Mouse (Mus musculus) layer of hippocampus, adult 11-12 months (tissue): ENCODE measurements around the gene Bmper.

Experiments
- DNase-seq: peaks from one replicate; pipeline ENCODE4 v3.0.0; 2022; ENCODE audit warnings: low spot score

Bmper gene

DNA sequence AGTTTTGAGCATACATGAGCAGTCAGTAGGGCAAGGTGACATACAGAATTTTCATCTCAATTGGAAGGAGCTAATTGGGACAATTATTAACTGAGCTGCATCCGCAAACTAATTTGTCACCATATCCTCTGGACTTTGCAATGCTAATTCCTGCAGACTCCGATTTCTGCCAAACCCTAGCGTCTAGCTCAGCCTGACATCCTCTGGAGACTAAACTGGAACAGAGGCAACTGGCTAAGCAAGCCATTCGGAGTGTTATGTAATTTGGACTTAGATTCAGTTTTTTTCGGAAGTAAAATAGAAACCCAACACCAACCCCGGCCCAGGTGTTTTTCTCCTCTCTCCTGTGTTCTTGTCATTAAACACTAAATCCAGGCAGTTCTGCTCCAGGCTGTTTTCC is 213.9 kb downstream of the Bmper start:
- DNase-seq: no peak

DNA sequence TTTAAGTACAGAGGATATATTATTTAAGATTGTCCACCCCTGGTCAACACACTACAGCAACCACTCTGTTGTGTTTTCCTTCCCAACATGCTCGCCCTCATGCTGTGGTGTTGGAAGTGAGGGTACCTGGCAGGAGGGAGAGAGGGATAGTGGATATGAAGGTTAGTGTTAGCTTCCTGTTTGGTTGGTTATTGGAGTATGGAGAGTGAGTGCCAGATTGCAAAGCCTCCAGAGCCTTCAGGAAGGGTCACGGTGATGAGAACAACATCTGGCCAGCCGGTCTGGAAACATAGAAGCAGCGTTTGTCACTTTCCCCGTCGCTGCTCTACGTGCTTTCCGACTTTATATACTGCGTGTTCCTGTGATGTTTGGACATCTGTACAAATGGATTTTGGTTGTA is 215.8 kb downstream of the Bmper start:
- DNase-seq: no peak

DNA sequence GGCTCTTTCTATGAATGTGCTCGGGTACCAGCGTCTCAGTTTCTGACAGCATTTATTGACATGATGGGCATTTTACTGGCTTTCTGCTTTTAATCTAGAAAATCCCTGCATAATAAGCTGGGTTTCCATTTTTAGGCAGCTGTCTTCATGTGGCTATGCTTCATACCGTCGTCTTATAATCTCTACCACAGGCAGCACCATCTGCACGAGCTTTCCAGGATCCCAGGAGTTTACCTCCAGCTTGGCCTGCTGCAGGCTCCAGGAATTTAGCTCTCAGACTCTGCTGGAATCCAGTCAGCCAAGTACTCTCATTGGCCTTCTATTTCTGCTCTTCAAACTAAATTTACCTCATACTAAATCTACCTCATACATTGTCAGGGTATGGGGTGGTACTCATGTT is 219.3 kb downstream of the Bmper start:
- no peak for DNase-seq

DNA sequence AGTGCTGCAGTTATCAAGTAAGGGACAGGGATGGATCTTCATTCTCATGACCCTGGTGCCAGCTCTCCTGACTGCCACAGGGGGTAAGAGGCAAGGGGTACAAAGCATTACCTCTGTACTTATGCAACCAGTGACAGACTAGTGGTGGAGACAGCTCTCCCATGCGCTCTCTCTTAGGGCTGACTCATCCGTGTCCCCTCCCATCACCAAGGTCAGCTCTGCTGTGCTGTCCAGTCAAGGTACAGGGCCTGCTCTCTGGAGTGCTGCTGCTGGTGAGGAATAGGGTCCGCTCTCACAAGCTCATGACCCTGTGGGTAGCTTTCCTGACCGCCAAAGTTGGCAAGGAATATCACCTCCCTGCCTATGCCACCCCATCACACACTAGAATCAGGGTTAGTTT is 222.1 kb downstream of the Bmper start:
- no peak for DNase-seq

DNA sequence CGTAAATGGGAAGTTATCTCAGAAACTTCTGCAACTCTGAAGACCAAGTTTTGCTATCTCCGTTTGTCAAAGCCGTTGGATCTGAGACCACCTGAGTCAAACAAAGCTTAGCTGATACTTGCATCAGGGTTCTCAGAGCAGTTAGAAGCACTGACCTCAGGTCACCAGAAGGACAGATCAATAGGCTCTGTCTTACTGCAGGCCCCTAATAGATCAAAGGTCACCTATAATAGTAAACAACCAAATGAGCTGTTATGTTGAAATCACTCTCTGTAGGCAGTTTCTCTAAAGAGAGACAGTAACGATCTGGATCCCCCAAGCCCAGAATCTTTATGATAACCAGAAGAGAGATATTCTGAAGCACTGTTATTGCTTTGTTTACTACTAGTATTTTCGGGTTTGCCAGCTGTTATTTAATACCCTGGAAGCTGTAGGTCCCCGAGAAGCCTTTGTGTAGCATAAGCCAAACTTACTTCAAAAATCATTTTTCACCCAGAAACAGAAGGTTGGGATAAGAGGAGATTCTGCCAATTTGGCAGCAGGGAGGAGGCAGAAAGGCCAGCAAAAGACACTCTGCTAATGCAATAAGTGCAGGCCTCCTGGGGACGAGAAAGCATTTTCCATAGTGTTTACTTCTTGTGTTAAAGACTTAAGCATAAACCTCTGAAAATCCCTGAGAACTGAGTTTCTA is 224.5 kb downstream of the Bmper start:
- no peak for DNase-seq

DNA sequence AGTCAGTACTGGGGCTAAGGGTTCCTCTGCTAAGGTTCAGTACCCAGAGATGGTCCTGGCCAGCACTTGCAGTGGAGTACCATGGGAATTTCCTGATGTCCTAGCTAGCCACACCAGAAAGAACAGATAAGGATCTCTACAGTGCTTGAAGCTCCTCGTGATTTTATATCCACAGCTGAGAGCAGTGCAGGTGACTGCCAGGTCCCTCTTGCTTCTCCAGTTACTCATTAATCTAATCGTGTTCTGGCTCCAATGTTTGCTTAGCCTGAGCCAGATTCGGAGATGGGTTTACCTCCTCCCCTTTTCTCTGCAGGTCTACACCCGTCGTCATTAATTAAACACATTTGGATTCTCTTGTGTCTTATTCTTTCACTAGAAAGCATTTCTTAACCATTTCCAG is 230.4 kb downstream of the Bmper start:
- no peak for DNase-seq

DNA sequence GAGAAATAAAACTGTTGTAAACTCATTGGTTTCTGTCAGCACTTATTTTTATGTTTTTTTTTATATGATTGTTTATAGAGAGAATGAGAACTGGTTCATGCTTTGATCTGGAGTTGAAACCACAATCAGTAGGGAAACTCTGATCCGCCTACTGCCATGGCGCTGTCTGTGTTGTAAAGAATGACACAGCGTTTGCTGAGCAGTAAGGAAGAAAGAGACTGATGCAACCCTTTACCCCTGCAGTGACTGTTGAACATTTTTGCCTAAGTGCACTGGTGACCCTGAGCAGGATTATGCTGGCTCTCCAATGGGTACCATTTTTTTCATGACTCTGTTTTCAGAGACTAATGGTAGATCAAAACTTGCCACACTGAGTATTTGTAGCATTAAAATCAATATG is 234.3 kb downstream of the Bmper start:
- DNase-seq: no peak

DNA sequence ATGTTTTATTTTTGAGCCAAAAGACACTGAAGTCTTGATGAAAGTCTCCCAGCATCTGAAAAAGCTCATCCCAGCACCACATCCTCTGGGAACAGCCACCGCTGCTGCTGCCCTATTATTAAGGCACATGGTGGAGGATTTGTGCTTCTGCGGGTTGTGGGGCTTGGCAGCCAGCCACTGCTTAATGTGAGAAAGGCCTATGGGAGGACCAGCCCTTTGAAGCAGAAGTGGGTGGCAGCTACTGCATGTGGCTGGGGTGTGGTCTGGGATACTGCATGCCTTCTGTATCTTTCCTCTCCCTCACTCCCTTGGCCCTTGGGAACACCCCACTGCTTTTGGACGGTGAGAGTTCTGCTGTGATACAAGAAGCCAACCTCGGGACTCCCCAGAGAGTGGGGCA is 237.8 kb downstream of the Bmper start:
- no peak for DNase-seq

DNA sequence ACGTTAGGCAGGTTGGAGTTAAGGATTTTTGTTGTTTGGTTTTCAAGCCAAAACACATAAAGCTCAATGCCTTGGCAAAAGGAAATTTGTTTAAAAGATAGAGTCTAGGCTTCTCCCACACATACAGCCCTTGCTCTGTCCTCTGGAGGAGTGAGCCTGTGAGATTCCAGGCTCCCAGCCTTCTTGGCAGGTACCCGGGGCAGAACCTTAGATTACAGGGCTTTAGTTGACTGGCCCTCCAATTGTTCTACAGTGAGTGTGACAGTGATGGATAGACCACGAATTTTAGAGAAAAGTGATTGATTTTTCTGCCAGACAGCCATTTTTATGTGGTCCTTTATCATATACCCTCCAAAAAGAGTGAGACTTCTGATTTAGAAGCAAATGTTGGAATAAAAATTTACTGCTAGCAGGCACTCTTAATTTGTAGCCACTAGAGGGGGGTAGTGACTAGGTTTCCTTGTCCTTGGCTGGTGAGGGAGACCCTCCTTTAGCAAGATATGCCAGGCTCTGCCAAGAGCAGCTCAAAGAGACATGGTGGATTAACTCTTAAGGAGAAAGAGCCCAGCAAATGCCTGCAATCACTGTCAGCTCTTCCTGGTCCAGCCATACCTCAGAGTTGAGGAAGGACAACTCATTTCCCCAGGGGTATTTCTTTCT is 240.2 kb downstream of the Bmper start:
- DNase-seq: peak; percentile 66

DNA sequence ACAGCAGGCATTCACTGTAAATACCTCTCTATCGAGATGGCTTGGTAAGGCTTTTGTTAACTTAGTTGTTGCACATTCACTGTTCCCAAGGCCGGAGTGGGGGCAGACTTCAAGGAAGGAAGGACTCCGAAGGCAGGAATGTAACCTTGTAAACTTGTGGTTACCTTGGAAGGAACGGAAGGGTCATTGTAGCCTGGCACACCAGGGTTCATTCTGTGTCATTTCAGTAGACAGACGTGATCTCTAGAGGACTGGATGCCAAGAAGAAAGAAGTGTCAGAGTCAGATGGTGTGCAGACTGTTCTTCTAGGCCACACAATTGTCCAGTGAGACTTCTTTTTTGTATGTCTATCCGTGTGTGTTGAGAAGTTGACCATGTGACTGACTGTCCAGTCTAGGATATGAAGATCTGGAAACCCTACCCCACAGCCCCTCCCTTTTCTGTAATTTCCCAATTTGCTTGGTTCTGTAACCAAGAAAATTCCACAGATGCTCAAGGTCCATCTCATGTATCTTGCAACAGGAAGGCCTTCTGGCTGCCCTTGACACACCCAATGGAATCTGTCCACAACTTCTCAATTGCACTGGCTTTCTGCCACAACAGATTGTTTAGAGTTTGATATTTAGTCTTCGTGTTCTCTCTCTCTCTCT is 242.2 kb downstream of the Bmper start:
- DNase-seq: no peak

DNA sequence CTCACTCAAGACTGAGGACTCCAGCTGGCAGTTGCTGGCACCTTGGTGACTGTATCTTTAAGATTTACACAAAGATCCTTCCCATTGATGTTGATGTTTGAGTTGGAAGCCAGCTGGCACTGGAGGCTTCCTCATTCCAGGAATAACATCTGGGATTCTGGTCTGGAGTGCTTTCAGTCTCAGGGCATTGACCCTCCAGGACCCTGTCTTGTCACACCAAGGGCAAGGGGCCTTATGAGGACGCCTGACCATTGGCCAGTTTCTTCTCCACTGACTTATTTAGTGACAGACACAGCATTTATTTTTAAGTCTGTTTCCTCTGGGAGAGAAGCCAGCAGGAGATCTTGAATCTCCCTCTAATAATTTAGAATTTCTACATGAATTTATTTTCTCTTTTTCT is 247.0 kb downstream of the Bmper start:
- no peak for DNase-seq

DNA sequence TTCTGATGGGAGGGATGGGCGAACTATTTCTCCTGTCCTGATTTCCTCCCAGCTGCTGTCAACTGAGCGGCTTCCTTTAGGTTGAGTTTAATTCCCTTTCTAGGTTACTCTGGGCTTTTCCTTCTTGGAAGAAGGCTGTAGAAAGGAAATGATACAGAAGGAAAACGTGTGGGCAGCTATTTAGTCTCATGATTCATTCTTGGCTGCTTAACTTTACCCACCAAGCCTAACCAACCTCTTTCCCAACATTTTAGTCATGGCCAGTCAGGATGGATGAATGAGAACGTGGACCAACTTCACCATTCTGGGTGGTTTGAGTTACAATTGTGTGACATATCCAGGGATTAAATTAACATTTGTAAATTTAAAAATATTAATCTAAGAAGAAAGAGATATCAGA is 263.0 kb downstream of the Bmper start:
- DNase-seq: no peak

DNA sequence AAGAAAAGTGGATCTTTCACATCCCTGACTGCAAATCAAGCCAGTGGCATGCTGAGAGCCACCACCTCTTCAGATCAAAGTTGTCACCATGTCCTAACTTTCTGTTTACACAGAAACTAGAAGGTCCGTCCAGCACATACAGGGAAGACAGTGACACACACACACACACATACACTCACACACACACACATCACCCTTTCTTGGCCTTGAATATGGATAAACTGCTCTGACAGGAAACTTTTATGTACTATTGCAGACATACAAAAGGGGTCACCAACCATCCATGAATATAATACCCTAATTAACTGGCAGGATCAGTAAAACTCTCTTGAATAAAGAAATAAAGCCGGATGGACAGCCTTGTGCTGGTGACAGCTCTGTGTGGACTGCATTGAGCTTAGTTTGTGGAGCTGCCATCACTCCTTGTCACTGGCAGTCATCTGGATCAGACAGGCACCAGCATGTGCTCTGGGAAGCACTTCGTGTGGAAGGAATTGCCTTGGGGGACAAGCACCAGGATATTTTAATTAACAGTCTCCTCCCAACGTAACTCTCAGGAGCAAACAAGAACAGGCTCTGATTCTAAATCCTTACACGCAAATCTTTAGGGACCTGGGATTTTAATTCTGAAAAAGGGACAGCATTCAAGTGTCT is 264.0 kb downstream of the Bmper start:
- DNase-seq: no peak

DNA sequence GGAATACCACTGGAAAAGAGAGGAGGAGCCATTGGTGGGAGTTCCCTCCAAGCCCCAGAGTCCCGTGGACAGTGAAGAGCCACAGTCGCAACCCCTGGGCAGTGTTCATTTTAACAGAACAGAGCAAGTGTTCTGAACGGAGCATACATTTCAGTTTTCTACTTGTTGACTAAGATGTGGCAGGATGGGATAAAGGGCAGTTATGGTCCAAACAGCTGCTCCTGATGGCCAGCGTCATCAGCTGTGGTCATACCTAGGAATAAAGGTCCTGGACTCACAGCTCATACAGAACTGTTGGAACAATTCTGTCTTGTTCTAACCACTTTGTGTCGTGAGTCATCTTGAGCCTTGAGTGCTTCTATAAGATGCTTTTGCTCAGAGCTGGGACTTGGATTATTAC is 265.4 kb downstream of the Bmper start:
- DNase-seq: no peak

DNA sequence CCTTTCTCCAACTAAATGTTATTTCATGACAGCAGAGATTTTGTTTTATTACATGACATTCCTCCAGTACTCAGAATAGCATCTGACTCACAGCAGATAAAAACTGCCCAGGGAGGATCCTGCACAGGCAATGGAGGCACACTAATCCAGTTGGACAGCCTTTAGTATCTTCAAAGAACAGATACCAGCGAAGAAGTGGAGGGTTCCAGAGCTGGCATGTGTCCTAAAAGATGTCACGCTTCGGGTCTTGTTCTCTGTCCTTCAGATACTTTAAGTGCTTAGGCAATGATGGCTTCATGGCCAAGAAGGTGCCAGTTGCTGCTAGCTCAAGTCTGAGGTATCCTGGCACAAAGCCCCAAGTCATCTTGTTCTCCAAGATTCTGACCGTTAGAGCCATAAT is 272.5 kb downstream of the Bmper start:
- no peak for DNase-seq

DNA sequence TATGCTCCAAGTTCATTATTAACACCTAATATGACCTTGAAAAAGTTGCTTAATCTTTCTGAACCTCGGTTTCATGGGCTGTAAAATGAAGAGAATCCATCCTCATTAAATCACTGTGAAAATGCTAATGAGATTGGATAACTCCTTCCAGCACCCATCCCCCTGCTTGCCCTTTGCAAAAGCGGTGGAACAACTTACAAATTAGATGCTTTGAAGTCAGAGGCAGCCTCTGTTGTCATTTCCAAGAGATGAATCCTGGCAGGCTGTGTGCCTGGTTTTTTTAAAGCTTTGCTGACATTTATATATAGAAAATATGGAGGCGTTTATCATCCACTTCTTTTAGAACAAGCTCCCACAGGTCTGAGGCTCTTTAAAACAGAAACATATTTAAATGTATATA is 274.8 kb downstream of the Bmper start:
- DNase-seq: peak; percentile 59

DNA sequence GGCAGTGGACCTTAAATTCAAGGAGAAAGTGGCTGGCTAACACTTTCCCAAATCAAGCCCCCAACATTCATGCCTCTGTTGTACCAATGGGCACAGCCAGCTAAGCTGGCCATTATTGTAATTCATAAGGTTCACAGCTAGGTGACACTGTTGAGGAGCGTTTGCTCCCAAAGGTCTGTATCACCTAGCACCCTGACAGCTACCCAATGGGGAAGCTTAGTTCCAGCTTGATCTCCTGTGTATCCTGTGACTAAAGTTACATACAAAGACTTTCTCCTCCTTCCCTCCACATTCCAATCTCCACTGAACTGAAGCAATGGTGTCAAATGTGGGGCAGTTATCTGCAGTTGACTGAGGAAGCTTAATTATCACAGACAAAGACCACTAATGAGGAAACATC is 311.0 kb downstream of the Bmper start:
- no peak for DNase-seq
